Mouse (Mus musculus): Measurements from ENCODE around the gene Plpp1.

Plpp1 gene

GRCm38 (mm10) chr13:112860911-112861310 lies 60.3 kb downstream of the Plpp1 start:
- no peak for ATAC-seq (ENCODE audit: low TSS enrichment)

GRCm38 (mm10) chr13:112861825-112862306 lies 61.3 kb downstream of the Plpp1 start:
- ATAC-seq (ENCODE audit: low TSS enrichment) = no peak

GRCm38 (mm10) chr13:112862342-112862741 lies 61.8 kb downstream of the Plpp1 start:
- no peak for ATAC-seq (ENCODE audit: low TSS enrichment)

GRCm38 (mm10) chr13:112862978-112863677 lies 62.5 kb downstream of the Plpp1 start:
- ATAC-seq (ENCODE audit: low TSS enrichment) = no peak

GRCm38 (mm10) chr13:112866782-112867181 lies 66.2 kb downstream of the Plpp1 start:
- ATAC-seq (ENCODE audit: low TSS enrichment) = no peak

- ATAC-seq (ENCODE audit: low TSS enrichment) = no peak
Measured at GRCm38 (mm10) chr13:112867381-112867780, 66.8 kb downstream of the Plpp1 start.

- ATAC-seq (ENCODE audit: low TSS enrichment) = 0 out of 2 replicates have a peak, but pooled peaks have one; percentile 13
Measured at GRCm38 (mm10) chr13:112870039-112870690, 69.6 kb downstream of the Plpp1 start.

- ATAC-seq (ENCODE audit: low TSS enrichment) = peak; percentile 48
Measured at GRCm38 (mm10) chr13:112871500-112872266, 71.1 kb downstream of the Plpp1 start.

- no peak for ATAC-seq (ENCODE audit: low TSS enrichment)
Measured at GRCm38 (mm10) chr13:112887234-112887633, 86.6 kb downstream of the Plpp1 start.

- no peak for ATAC-seq (ENCODE audit: low TSS enrichment)
Measured at GRCm38 (mm10) chr13:112902176-112902575, 101.6 kb downstream of the Plpp1 start.

GRCm38 (mm10) chr13:112909663-112910062 lies 109.1 kb downstream of the Plpp1 start:
- ATAC-seq (ENCODE audit: low TSS enrichment) = 0 out of 2 replicates have a peak, but pooled peaks have one; percentile 55

- peak; percentile 89 for ATAC-seq (ENCODE audit: low TSS enrichment)
Measured at GRCm38 (mm10) chr13:112910434-112910833, 109.8 kb downstream of the Plpp1 start.
